Mouse (Mus musculus): ENCODE measurements around the gene Garnl3.
"Not testable (repeated sequence)": the region's sequence is repeated elsewhere in the genome, so short reads cannot be mapped to it uniquely, and the experiment has no call there.

DNA sequence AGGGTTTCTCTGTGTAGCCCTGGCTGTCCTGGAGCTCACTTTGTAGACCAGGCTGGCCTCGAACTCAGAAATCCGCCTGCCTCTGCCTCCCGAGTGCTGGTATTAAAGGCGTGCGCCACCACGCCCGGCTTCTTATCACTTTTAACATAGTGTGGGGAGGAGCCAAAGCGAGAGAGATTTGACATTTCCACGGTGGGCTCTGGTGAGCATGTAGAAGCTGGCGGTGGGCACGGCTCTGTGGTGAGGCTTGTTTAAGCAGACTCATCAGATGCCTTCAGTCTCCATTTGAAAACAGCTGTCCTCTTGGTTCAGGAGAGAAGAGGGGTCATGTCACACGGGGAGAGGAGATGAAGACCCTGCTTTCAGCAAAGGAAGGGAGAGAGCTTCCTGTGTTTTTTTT, 34.1 kb downstream of the Garnl3 start:
- not testable (repeated sequence) for TF ChIP-seq CTCF (IDR thresholded peaks at IDR 0.05; ENCODE audit: control insufficient read depth, insufficient read depth, low read length); POLR2A (IDR thresholded peaks at IDR 0.05; ENCODE audit: borderline replicate concordance, control insufficient read depth, low read depth, low read length)
